Mouse (Mus musculus): ENCODE results near the gene Adamts9. TPM values are rescaled to one million over a fixed set of nuclear protein-coding genes. Genes with fewer than 3 reads are reported as not detected.
A peak's percentile ranks its signal among the peaks of the same experiment; 100 is the strongest.

The Adamts9 gene
- total RNA-seq, 2 experiments from 2014 or later = 2.4 to 3.3 TPM

DNA sequence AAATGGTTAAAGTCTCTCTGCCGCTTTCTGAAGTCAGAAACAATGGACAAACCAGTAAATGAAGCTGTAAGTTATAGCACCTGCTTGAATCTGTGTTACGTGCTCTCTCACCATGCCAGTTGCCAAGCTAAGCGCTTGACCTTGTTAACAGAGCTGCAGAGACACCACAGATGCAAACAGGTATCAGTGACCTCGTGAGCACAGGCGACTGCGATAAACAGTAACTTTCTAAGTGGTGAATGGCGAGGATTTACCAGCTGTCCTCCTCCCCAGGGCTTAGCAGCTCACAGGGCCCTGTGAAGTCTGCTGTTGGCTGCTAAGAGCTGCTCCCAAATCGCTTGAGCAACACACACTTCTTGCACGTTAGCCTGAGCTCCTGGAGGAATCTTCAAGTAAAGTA lies 80.7 kb downstream of the Adamts9 start:
- no peak for DNase-seq (ENCODE audit: low spot score in 2 of 2)

GRCm38 (mm10) chr6:92860285-92860912 lies 82.9 kb downstream of the Adamts9 start:
- no peak for DNase-seq (ENCODE audit: low spot score in 2 of 2)

- DNase-seq (ENCODE audit: low spot score in 2 of 2) = no peak
Observed at GRCm38 (mm10) chr6:92858721-92859510, 84.4 kb downstream of the Adamts9 start.

- no peak for DNase-seq (ENCODE audit: low spot score in 2 of 2)
Observed at GRCm38 (mm10) chr6:92857761-92858160, 85.5 kb downstream of the Adamts9 start.

DNA sequence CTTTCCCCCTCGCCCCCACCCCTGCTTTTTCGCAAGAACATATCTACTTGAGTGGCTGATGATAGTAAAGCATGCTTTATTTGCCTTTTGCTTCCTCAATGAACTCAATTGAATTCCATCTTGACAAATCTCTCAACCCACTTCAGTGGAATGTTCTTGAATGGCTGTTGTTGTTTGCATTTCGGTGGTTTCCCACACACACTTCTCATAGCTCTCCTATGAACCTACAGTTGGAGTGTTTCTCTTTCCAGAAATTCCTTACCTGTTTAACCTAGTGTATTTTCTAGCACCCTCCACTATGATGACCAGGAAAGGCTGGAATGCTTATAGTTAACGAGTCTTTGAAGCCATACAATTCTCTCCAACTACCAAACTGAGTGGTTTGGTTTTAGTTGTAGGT lies 88.4 kb downstream of the Adamts9 start:
- DNase-seq (ENCODE audit: low spot score in 2 of 2) = no peak

DNA sequence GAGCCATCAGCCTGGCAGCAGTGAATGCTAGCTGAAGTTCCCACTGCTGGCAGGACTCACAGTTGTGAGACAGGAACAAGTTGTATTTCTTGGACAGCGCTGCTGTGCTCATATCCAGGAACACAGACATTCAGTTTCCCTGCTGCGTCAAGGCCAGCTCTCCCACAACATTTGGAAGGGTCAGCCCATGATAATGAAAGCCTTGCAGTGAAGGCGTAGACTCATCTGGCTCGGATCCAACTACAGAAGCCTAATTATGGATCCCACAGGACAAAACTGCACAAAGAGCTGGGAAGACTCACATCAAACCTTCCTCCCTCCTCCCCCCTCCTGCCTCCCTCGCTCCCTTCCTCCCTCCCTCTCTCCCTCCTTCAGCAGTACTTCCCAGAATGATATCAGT lies 93.0 kb downstream of the Adamts9 start:
- DNase-seq (ENCODE audit: low spot score in 2 of 2) = peak; percentile 59 to 64

- no peak for DNase-seq (ENCODE audit: low spot score in 2 of 2)
Observed at GRCm38 (mm10) chr6:92849208-92849607, 94.1 kb downstream of the Adamts9 start.

DNA sequence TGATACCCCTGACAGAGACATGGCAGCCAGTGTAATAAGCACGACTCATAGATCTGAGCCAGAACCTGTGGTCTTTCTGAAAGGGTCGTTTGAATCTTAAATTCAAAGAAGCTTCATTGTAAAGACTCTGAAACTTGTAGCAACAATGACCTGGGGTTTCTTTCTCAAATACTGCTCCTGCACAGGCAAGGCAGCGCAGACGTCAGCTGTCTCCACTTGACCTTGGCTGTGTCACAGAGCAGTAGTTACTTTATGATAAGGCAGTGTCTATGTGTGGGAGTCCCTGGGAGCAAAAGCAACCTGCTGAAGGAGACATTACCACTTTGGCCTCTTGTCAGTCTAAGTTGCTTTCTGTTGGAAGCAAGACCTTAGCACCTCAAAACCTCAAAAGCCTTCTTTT lies 96.7 kb downstream of the Adamts9 start:
- no peak for DNase-seq (ENCODE audit: low spot score in 2 of 2)

DNA sequence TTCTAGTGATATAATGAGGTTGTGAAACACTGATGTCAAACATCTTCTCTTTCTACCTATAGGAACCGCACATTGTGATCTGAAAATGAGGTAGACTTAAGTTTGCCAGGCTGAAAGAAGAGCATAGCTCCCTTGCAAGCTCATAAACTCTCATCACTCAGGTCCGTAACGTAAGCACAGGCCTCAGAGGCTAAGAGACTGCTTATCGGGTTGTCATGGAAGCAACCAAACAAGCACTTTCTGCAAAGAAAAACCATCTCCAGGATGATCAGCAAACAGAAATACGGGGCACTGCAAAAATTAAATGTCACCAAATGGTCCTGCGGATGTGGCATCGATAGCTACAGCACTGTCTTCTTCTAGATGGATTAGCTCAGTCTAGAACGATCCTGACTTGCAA lies 97.4 kb downstream of the Adamts9 start:
- no peak for DNase-seq (ENCODE audit: low spot score in 2 of 2)

- DNase-seq (ENCODE audit: low spot score in 2 of 2) = no peak
Observed at GRCm38 (mm10) chr6:92843474-92843873, 99.8 kb downstream of the Adamts9 start.

- DNase-seq (ENCODE audit: low spot score in 2 of 2) = no peak
Observed at GRCm38 (mm10) chr6:92842000-92842399, 101.3 kb downstream of the Adamts9 start.

DNA sequence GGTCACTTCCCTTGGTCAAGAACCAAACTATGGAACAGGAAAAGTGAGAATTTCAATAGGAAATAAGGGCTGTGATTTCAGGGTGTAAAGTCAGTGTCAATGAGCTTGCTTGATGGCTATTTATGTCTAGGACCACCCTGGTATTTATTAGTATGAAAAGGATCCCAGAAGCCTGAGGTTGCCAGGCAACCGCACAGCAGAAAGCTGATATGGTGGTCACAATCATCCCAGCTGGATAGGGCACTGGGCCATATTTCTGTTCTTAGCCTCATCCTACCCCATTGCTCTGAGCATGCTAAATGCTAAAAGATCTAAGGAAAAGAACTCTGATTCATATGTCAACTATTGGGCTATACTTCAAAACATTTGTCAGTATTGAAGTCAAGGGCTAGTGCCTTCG lies 112.2 kb downstream of the Adamts9 start:
- DNase-seq (ENCODE audit: low spot score in 2 of 2) = no peak

DNA sequence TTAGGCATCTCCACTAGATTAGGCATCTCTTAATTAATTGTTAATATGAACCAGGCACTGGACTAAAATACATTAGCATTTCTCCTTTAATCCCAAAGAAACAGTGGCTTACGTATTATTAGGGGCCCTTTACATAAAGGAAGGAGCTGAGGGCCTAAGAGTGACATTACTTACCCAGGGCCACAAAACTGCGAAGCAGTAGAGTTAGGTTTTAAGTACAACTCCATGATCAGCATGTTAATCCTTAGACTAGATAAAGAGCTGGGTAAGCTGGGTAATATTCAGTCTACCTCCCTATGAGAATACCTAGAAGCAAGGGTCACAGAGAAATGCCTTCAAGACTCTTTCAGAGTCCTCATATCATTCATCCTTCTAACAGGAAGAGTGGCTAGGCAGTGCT lies 114.1 kb downstream of the Adamts9 start:
- DNase-seq (ENCODE audit: low spot score in 2 of 2) = no peak

GRCm38 (mm10) chr6:92827360-92827759 lies 115.9 kb downstream of the Adamts9 start:
- no peak for DNase-seq (ENCODE audit: low spot score in 2 of 2)

DNA sequence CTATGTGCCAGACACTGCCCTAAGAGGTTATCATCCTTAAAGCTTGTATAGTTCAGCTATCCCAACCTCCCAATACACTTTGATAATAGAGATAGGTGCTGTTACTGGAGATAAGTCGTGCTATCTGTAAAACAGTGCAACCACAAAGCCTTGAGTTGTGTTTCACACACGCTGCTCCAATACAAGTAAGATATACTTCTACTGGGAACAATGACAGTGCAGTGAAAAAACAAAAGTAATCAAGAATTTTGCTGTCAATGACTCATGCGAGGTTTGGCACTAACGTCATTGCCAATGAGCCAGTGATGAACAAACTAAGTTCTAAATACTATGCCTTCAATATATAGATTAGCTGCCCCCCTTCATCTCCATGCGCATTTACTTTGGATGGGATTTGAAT lies 116.7 kb downstream of the Adamts9 start:
- DNase-seq (ENCODE audit: low spot score in 2 of 2) = no peak

- no peak for DNase-seq (ENCODE audit: low spot score in 2 of 2)
Observed at GRCm38 (mm10) chr6:92823991-92824390, 119.3 kb downstream of the Adamts9 start.

- DNase-seq (ENCODE audit: low spot score in 2 of 2) = no peak
Observed at GRCm38 (mm10) chr6:92822006-92822405, 121.3 kb downstream of the Adamts9 start.

- no peak for DNase-seq (ENCODE audit: low spot score in 2 of 2)
Observed at GRCm38 (mm10) chr6:92821606-92822005, 121.7 kb downstream of the Adamts9 start.

DNA sequence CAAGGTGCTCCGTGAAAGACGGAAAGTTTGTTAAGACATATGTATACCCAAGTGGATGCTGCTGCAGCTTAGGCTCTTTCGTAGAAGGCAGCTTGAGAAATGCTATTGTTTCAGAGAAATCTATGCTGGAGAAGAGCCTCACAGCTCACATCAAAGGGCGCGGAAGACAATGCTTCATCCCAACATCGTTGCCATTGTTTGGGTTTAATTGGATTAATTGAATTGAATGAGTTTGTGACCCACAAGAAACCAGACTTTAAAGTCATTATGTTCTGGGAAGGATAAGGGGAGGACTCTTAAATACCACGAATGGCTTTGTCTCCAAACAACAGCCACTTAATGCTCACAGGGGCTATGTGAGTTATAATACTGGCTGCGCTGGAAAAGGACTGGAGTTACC lies 125.6 kb downstream of the Adamts9 start:
- no peak for DNase-seq (ENCODE audit: low spot score in 2 of 2)

DNA sequence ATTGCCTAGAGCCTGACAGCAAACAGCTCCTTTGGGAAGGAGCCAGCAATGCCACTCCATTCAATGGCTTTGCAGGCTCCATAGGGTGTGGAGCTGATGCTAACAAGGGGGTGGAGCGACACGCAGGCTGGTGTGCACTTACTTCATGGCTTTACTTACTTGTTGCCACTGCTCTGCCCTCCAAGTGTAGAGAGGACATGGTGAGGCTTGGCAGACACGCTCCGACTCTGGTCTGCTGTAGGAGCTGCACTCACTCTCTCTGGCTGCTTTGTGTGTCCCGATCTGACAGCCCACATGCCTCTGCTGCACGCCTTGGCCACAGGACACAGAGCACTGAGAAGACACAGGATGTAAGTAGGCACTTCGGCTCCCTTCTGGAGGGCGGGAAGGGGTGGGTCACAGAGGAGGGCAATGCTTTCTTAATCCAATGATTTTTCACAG lies 127.0 kb downstream of the Adamts9 start, which contains the start of gene A730049H05Rik:
TSS of gene A730049H05Rik (plus strand) at position 168 of the 441 bp plus-strand sequence.
- no peak for DNase-seq (ENCODE audit: low spot score in 2 of 2)

- peak in 1 of 2 experiments; percentile 6 for DNase-seq (ENCODE audit: low spot score in 2 of 2)
Observed at GRCm38 (mm10) chr6:92812702-92813370, 130.5 kb downstream of the Adamts9 start.

DNA sequence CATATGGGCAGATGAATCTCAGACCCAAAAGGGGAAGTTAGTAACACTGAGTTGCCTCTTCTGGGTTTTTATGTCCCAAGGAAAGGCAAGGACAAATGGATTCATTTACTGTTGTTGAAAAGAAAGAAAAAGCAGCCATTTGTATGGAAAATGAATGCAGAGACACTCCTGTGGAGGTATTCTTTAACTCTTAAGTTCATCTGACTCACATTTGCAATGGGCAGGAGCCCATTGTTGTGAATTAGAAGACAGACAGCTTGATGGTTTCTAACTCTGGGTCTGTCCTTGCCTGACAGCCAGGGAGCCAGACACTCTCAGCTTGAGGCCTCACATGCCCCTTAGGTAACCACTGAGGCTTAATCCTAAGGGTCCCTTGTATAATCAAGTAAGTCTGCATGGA lies 131.7 kb downstream of the Adamts9 start:
- DNase-seq (ENCODE audit: low spot score in 2 of 2) = no peak
